Mouse (Mus musculus): ENCODE data around the gene Prss30. TPM values are rescaled to one million over a fixed set of nuclear protein-coding genes. Genes with fewer than 3 reads are reported as not detected.

Prss30 gene
- polyA plus RNA-seq, 1 experiment from 2014 or later: 0.26 TPM

DNA sequence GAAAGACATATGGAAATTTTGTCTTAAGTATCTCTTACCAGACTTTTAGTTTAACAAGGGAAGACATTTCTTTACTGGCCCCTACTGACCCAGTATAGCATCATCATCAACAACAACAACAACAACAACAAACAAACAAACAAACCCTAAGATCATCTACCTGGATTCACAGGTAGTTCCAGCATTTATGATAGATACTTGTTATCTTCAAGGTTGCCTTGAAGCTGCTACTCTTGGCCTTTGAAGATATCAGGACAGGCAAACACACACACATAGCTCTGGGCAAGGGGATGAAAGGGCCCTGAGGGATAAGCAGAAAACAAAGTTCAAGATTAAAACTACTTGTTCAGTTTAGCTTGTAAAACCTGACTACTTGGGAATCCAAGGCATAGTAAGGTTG, 39.0 kb downstream of the Prss30 start, which contains the start of gene Sbp:
TSS of gene Sbp (plus strand) at position 301 of the 400 bp plus-strand sequence.
- no peaks in the 10 kb centered on the region for H3K4me1 ChIP-seq (ENCODE audit: control insufficient read depth in 2 of 2, insufficient read depth in 2 of 2, low read length in 2 of 2)
- no peak within 1 kb of the TSS for H3K27ac ChIP-seq (replicated peaks in 1 of 2; ENCODE audit: control insufficient read depth in 1 of 2, insufficient read depth in 1 of 2, low read depth in 2 of 2, low read length in 2 of 2)
- no peaks in the 10 kb centered on the region; the same call in 1 of the 2 replicates for H3K27me3 ChIP-seq (ENCODE audit: control insufficient read depth, insufficient read depth, low read length)
- ATAC-seq (ENCODE audit: insufficient number of reproducible peaks, insufficient read depth, low FRiP score, low read depth): no peak
- no peaks in the 10 kb centered on the region for H3K36me3 ChIP-seq (ENCODE audit: control insufficient read depth, insufficient read depth, low read length)
- no peak within 1 kb of the TSS for H3K4me3 ChIP-seq (ENCODE audit: control insufficient read depth in 1 of 2, insufficient read depth in 1 of 2, low read depth in 1 of 2, low read length in 2 of 2)
- no peak within 1 kb of the TSS for H3K4me2 ChIP-seq (ENCODE audit: low read length)
- no peaks in the 10 kb centered on the region for H3K9me3 ChIP-seq (ENCODE audit: control insufficient read depth, low read length)
- H3K9ac ChIP-seq (ENCODE audit: low read length): no peak within 1 kb of the TSS

DNA sequence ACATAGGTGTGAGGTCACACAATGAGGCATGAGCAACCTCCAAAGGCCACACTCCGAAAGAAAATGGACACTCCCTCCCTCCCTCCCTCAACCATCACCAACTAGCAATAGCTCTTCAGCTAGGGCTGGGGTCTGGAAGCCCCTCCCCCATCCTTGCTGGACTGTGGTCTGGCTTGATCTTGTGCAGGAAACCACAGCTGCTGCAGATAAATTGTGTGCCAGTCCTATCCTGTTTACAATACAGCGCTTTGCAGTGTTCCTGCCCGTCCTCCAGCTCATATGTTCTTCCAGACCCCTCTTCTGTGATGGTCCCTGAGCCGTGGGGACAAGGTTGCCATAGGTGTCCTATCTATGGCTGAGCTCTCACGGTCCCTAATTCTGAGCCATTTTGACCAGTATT, 49.2 kb downstream of the Prss30 start:
- no peaks in the 10 kb centered on the region for H3K4me1 ChIP-seq (ENCODE audit: control insufficient read depth in 2 of 2, insufficient read depth in 2 of 2, low read length in 2 of 2)
- WGBS: 69% methylated on average over 5 of the region's 5 CpGs
- H3K27me3 ChIP-seq (ENCODE audit: control insufficient read depth, insufficient read depth, low read length): no peaks in the 10 kb centered on the region
- H3K4me3 ChIP-seq (ENCODE audit: control insufficient read depth in 1 of 2, insufficient read depth in 1 of 2, low read depth in 1 of 2, low read length in 2 of 2): no peak overlapping the region
- no peaks in the 10 kb centered on the region for H3K9me3 ChIP-seq (ENCODE audit: control insufficient read depth, low read length)
- H3K9ac ChIP-seq (ENCODE audit: low read length): no peak overlapping the region
- no peak for ATAC-seq (ENCODE audit: insufficient number of reproducible peaks, insufficient read depth, low FRiP score, low read depth)
- H3K4me2 ChIP-seq (ENCODE audit: low read length): no peak overlapping the region
- H3K36me3 ChIP-seq (ENCODE audit: control insufficient read depth, insufficient read depth, low read length): no peaks in the 10 kb centered on the region
- H3K27ac ChIP-seq (replicated peaks in 1 of 2; ENCODE audit: control insufficient read depth in 1 of 2, insufficient read depth in 1 of 2, low read depth in 2 of 2, low read length in 2 of 2): no peak overlapping the region

DNA sequence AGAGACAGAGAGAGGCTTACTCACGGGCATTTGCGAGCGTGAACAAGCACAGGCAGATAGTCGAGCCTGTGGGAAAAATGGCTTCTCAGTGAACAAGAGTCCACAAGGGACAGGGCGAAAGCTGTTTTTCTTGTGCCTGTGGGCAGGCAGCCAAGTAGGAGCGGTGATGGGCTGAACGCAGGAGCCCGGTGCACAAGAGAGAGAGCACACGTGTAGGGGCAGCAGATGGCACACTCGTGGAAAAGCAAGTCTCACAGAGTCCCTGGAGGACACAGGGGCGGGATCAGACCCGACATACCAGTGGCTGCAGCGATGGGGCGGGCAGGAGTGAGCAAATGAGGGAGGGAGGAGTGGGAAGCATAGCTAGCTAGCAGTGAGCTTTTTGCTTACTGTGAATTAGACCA, 55.3 kb downstream of the Prss30 start:
- Histone ChIP-seq H3K4me1 (ENCODE audit: control insufficient read depth in 2 of 2, insufficient read depth in 2 of 2, low read length in 2 of 2) (peaks cover 3 to 8% of the 10 kb centered on the region in 2 experiments; a peak in 2 of 4 replicates), H3K36me3 (ENCODE audit: control insufficient read depth, insufficient read depth, low read length) (no peaks in the 10 kb centered on the region), H3K27ac (replicated peaks in 1 of 2; ENCODE audit: control insufficient read depth in 1 of 2, insufficient read depth in 1 of 2, low read depth in 2 of 2, low read length in 2 of 2) (peak overlapping the region; percentile 95 to 97), H3K9me3 (ENCODE audit: control insufficient read depth, low read length) (no peaks in the 10 kb centered on the region), H3K9ac (ENCODE audit: low read length) (peak overlapping the region; percentile 82), H3K4me2 (ENCODE audit: low read length) (peak overlapping the region; percentile 88), H3K4me3 (ENCODE audit: control insufficient read depth in 1 of 2, insufficient read depth in 1 of 2, low read depth in 1 of 2, low read length in 2 of 2) (peak overlapping the region; percentile 46 to 57), H3K27me3 (ENCODE audit: control insufficient read depth, insufficient read depth, low read length) (no peaks in the 10 kb centered on the region)
- peak; percentile 75 for ATAC-seq (ENCODE audit: insufficient number of reproducible peaks, insufficient read depth, low FRiP score, low read depth)
- under 1% methylated on average over 14 of the region's 14 CpGs for WGBS

DNA sequence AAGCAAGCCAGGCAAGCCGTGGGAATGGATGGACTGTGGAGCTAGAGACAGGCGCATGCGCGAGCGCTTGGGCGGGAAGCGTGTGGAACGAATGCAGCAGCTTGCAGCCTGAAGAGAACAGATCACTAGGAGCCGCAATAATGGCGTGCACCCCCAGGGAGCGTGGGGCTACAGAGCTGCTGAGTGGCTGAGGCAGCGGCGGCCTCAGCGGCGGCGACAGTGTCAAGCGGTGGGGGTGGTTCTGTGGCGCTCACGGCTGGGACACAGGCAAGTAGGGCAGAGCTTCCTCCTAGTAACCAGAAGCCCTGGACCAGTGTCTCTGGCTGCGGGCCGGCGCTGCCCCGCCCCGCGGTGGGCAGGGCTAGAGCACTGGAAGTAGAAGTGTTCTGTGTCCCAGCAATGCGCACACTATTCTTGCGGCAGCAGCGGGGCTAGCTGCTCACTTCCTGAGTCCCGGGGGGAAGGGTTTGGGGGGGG, 55.8 kb downstream of the Prss30 start:
- Histone ChIP-seq H3K9me3 (ENCODE audit: control insufficient read depth, low read length) (no peaks in the 10 kb centered on the region), H3K4me2 (ENCODE audit: low read length) (peak overlapping the region; percentile 88), H3K27ac (replicated peaks in 1 of 2; ENCODE audit: control insufficient read depth in 1 of 2, insufficient read depth in 1 of 2, low read depth in 2 of 2, low read length in 2 of 2) (peak overlapping the region; percentile 95 to 97), H3K27me3 (ENCODE audit: control insufficient read depth, insufficient read depth, low read length) (no peaks in the 10 kb centered on the region), H3K4me1 (ENCODE audit: control insufficient read depth in 2 of 2, insufficient read depth in 2 of 2, low read length in 2 of 2) (peaks cover 3 to 8% of the 10 kb centered on the region in 2 experiments; a peak in 2 of 4 replicates), H3K9ac (ENCODE audit: low read length) (peak overlapping the region; percentile 82), H3K36me3 (ENCODE audit: control insufficient read depth, insufficient read depth, low read length) (no peaks in the 10 kb centered on the region), H3K4me3 (ENCODE audit: control insufficient read depth in 1 of 2, insufficient read depth in 1 of 2, low read depth in 1 of 2, low read length in 2 of 2) (peak overlapping the region; percentile 46 to 57)
- under 1% methylated on average over 27 of the region's 29 CpGs for WGBS
- peak; percentile 99 for ATAC-seq (ENCODE audit: insufficient number of reproducible peaks, insufficient read depth, low FRiP score, low read depth)

Small RNA genes lying within 50 kb of the gene (microRNA-seq; reads per million reads assigned to microRNA genes)
- not detected for gene Gm27700

Other genes starting within 250 kb of the Prss30 start
- 10.6 and 12.7 TPM in 2 replicates for gene Paqr4, start 239.7 kb downstream of the Prss30 start, polyA plus RNA-seq (2014; fragmentation: Nextera tagmentation; extraction: Ambion mirVana)
- not detected in 2 replicates for gene Kremen2, start 234.7 kb downstream of the Prss30 start, polyA plus RNA-seq (2014; fragmentation: Nextera tagmentation; extraction: Ambion mirVana)
- 42.4 TPM in 2 replicates for gene Flywch1, start 209.0 kb downstream of the Prss30 start, polyA plus RNA-seq (2014; fragmentation: Nextera tagmentation; extraction: Ambion mirVana)
- gene Flywch2, start 194.5 kb downstream of the Prss30 start, polyA plus RNA-seq (2014; fragmentation: Nextera tagmentation; extraction: Ambion mirVana): 4.4 and 5.1 TPM in 2 replicates
- 300 and 318 TPM in 2 replicates for gene Srrm2, start 190.0 kb downstream of the Prss30 start, polyA plus RNA-seq (2014; fragmentation: Nextera tagmentation; extraction: Ambion mirVana)
- 950 and 1,075 TPM in 2 replicates for gene Elob, start 151.4 kb downstream of the Prss30 start, polyA plus RNA-seq (2014; fragmentation: Nextera tagmentation; extraction: Ambion mirVana)
- not detected in 2 replicates for gene Prss33, start 144.5 kb downstream of the Prss30 start, polyA plus RNA-seq (2014; fragmentation: Nextera tagmentation; extraction: Ambion mirVana)
- not detected in 2 replicates for gene Prss32, start 136.7 kb downstream of the Prss30 start, polyA plus RNA-seq (2014; fragmentation: Nextera tagmentation; extraction: Ambion mirVana)
- gene Prss41, start 136.4 kb downstream of the Prss30 start, polyA plus RNA-seq (2014; fragmentation: Nextera tagmentation; extraction: Ambion mirVana): not detected in 2 replicates
- gene Prss21, start 112.5 kb downstream of the Prss30 start, polyA plus RNA-seq (2014; fragmentation: Nextera tagmentation; extraction: Ambion mirVana): not detected in 2 replicates
- gene Dcpp1, start 99.7 kb downstream of the Prss30 start, polyA plus RNA-seq (2014; fragmentation: Nextera tagmentation; extraction: Ambion mirVana): not detected in 2 replicates
- gene Dcpp2, start 99.7 kb downstream of the Prss30 start, polyA plus RNA-seq (2014; fragmentation: Nextera tagmentation; extraction: Ambion mirVana): not detected in 2 replicates
- gene Dcpp3, start 63.1 kb downstream of the Prss30 start, polyA plus RNA-seq (2014; fragmentation: Nextera tagmentation; extraction: Ambion mirVana): 0.36 and 0.54 TPM in 2 replicates
- gene Sbp, start 38.9 kb downstream of the Prss30 start, polyA plus RNA-seq (2014; fragmentation: Nextera tagmentation; extraction: Ambion mirVana): not detected in 2 replicates
- not detected in 2 replicates for gene Sbpl, start 25.3 kb downstream of the Prss30 start, polyA plus RNA-seq (2014; fragmentation: Nextera tagmentation; extraction: Ambion mirVana)
- gene Prss22, start 17.5 kb upstream of the Prss30 start, polyA plus RNA-seq (2014; fragmentation: Nextera tagmentation; extraction: Ambion mirVana): not detected in 2 replicates
- gene Prss27, start 57.6 kb upstream of the Prss30 start, polyA plus RNA-seq (2014; fragmentation: Nextera tagmentation; extraction: Ambion mirVana): not detected in 2 replicates
- gene Kctd5, start 92.9 kb upstream of the Prss30 start, polyA plus RNA-seq (2014; fragmentation: Nextera tagmentation; extraction: Ambion mirVana): 28.8 and 35.4 TPM in 2 replicates
- gene Pdpk1, start 170.4 kb upstream of the Prss30 start, polyA plus RNA-seq (2014; fragmentation: Nextera tagmentation; extraction: Ambion mirVana): 44.5 and 45.6 TPM in 2 replicates
- 23.6 and 26.0 TPM in 2 replicates for gene Amdhd2, start 183.2 kb upstream of the Prss30 start, polyA plus RNA-seq (2014; fragmentation: Nextera tagmentation; extraction: Ambion mirVana)
- 581 and 616 TPM in 2 replicates for gene Atp6v0c, start 189.1 kb upstream of the Prss30 start, polyA plus RNA-seq (2014; fragmentation: Nextera tagmentation; extraction: Ambion mirVana)
- gene Tbc1d24, start 225.0 kb upstream of the Prss30 start, polyA plus RNA-seq (2014; fragmentation: Nextera tagmentation; extraction: Ambion mirVana): 4.3 and 4.5 TPM in 2 replicates
- 1.3 and 1.6 TPM in 2 replicates for gene Ntn3, start 229.0 kb upstream of the Prss30 start, polyA plus RNA-seq (2014; fragmentation: Nextera tagmentation; extraction: Ambion mirVana)
- gene Tedc2, start 240.3 kb upstream of the Prss30 start, polyA plus RNA-seq (2014; fragmentation: Nextera tagmentation; extraction: Ambion mirVana): 5.2 and 5.4 TPM in 2 replicates